Mouse (Mus musculus) embryonic stem cell, embryonic (primary cell): ENCODE measurements around the gene Hdac5.

Source experiments
- CTCF ChIA-PET, 4 experiments: fragments of 300-600 bp in 2 of 4; fragments of 350-600 bp in 2 of 4; sonication (Branson Sonifier 250); formaldehyde crosslinking; loops; one replicate each; lab custom pipeline; 2022; ENCODE audit warnings: inconsistent platforms in 2 of 4; lab: Charles Lee
- POLR2A ChIA-PET, 4 experiments: fragments of 300-600 bp in 2 of 4; fragments of 350-600 bp in 2 of 4; sonication (Branson Sonifier 250); formaldehyde crosslinking; loops; one replicate each; lab custom pipeline; 2022; ENCODE audit warnings: antibody characterized with exemption in 4 of 4, inconsistent platforms in 1 of 4; lab: Charles Lee

Gene Hdac5

GRCm38 (mm10) chr11:102190848-102191247 lies 39.1 kb downstream of the Hdac5 start:
- CTCF ChIA-PET: interaction anchor here in 1 of 4 experiments (0.6 to 1.0 kb wide), 2 partner anchors 42 to 277 kb away, joined by 3 to 4 read pairs; no protein-coding TSS in a partner anchor
- POLR2A ChIA-PET: interaction anchor here in 2 of 4 experiments (0.8 to 1.9 kb wide), 4 partner anchors 37 to 75 kb away, joined by 3 to 5 read pairs (median 3); no protein-coding TSS in a partner anchor

- POLR2A ChIA-PET: interaction anchor here (0.6 to 1.9 kb wide), 40 partner anchors 9 to 827 kb away, joined by 3 to 6 read pairs (median 3); partner anchors contain the start of genes BC030867 (in 2 of the 4), Hdac5 (in 2 of the 4), Cfap97d1 (in 1 of the 4) and Tmem101 (in 1 of the 4)
- CTCF ChIA-PET: interaction anchor here in 3 of 4 experiments (0.6 to 1.9 kb wide), 7 partner anchors 59 to 481 kb away, joined by 3 to 10 read pairs (median 3); partner anchors contain the start of gene BC030867 (in 2 of the 3)
These were observed 40.2 kb downstream of the Hdac5 start, which contains the start of gene G6pc3 for GRCm38 (mm10) chr11:102189461-102190436. Gene G6pc3, plus strand, starts transcription at chr11:102189620.

GRCm38 (mm10) chr11:102188980-102189379 lies 41.0 kb downstream of the Hdac5 start:
- ChIA-PET CTCF (interaction anchor here in 3 of 4 experiments (0.6 to 1.9 kb wide), 5 partner anchors 59 to 481 kb away, joined by 3 to 10 read pairs (median 4); partner anchors contain the start of gene BC030867 (in 2 of the 3)), POLR2A (interaction anchor here (0.6 to 1.9 kb wide), 41 partner anchors 8 to 828 kb away, joined by 3 to 6 read pairs (median 3); partner anchors contain the start of genes BC030867 (in 2 of the 4), Hdac5 (in 2 of the 4), Cfap97d1 (in 1 of the 4) and Tmem101 (in 1 of the 4))

GRCm38 (mm10) chr11:102186235-102186634 lies 43.7 kb downstream of the Hdac5 start:
- CTCF ChIA-PET: interaction anchor here in 1 of 4 experiments (1.2 kb wide), 1 partner anchor 48 kb away, joined by 3 read pairs; no protein-coding TSS in a partner anchor
- POLR2A ChIA-PET: no interaction called here

- ChIA-PET CTCF (interaction anchor here in 2 of 4 experiments (0.9 to 1.2 kb wide), 2 partner anchors 42 to 47 kb away, joined by 3 read pairs; no protein-coding TSS in a partner anchor), POLR2A (interaction anchor here in 3 of 4 experiments (0.6 to 1.4 kb wide), 7 partner anchors 10 to 202 kb away, joined by 3 to 4 read pairs (median 3); partner anchors contain the start of genes Hdac5 (in 2 of the 3) and Cfap97d1 (in 1 of the 3))
These were observed 44.3 kb downstream of the Hdac5 start for GRCm38 (mm10) chr11:102185677-102186076.

GRCm38 (mm10) chr11:102184646-102185495 lies 45.1 kb downstream of the Hdac5 start, which contains the start of gene Lsm12:
Gene Lsm12, minus strand, starts transcription at chr11:102185296.
- ChIA-PET CTCF (interaction anchor here in 3 of 4 experiments (0.5 to 1.2 kb wide), 3 partner anchors 37 to 46 kb away, joined by 3 read pairs; no protein-coding TSS in a partner anchor), POLR2A (interaction anchor here in 3 of 4 experiments (0.5 to 1.4 kb wide), 16 partner anchors 9 to 1473 kb away, joined by 3 to 6 read pairs (median 3); partner anchors contain the start of genes Hdac5 (in 2 of the 3), Cfap97d1 (in 1 of the 3) and Kat2a (in 1 of the 3))

- ChIA-PET POLR2A (interaction anchor here in 3 of 4 experiments (0.6 to 1.4 kb wide), 10 partner anchors 11 to 858 kb away, joined by 3 to 5 read pairs (median 3); partner anchors contain the start of gene Hdac5 (in 1 of the 3)), CTCF (no interaction called here)
These were observed 45.7 kb downstream of the Hdac5 start for GRCm38 (mm10) chr11:102184253-102184645.

- ChIA-PET POLR2A (interaction anchor here in 2 of 4 experiments (0.5 to 4.5 kb wide), 8 partner anchors 9 to 83 kb away, joined by 3 to 24 read pairs (median 4); partner anchors contain the start of genes G6pc3 (in 2 of the 2) and Tmem101 (in 1 of the 2)), CTCF (interaction anchor here in 1 of 4 experiments (0.5 to 1.6 kb wide), 3 partner anchors 69 to 258 kb away, joined by 3 to 4 read pairs (median 3); partner anchors contain the start of gene BC030867)
These were observed 50.1 kb downstream of the Hdac5 start for GRCm38 (mm10) chr11:102179836-102180235.

- POLR2A ChIA-PET: interaction anchor here in 2 of 4 experiments (0.9 to 3.5 kb wide), 4 partner anchors 11 to 38 kb away, joined by 3 to 24 read pairs (median 4); partner anchors contain the start of gene G6pc3 (in 1 of the 2)
- CTCF ChIA-PET: no interaction called here
These were observed 61.3 kb downstream of the Hdac5 start for GRCm38 (mm10) chr11:102168689-102169088.

GRCm38 (mm10) chr11:102167539-102167938 lies 62.4 kb downstream of the Hdac5 start:
- POLR2A ChIA-PET: interaction anchor here in 2 of 4 experiments (0.9 to 1.4 kb wide), 4 partner anchors 10 to 39 kb away, joined by 3 to 4 read pairs (median 3); no protein-coding TSS in a partner anchor
- CTCF ChIA-PET: interaction anchor here in 1 of 4 experiments (0.5 to 0.6 kb wide), 2 partner anchors 70 to 81 kb away, joined by 3 to 16 read pairs; partner anchors contain the start of gene BC030867

- ChIA-PET CTCF (interaction anchor here (0.6 to 1.3 kb wide), 6 partner anchors 10 to 372 kb away, joined by 3 to 5 read pairs (median 3); partner anchors contain the start of genes Cd300lg (in 1 of the 4) and Tmem101 (in 1 of the 4)), POLR2A (interaction anchor here in 2 of 4 experiments (0.6 to 2.9 kb wide), 10 partner anchors 10 to 913 kb away, joined by 3 to 13 read pairs (median 3); partner anchors contain the start of genes G6pc3 (in 1 of the 2), Grn (in 1 of the 2) and Tmem101 (in 1 of the 2))
These were observed 63.8 kb downstream of the Hdac5 start for GRCm38 (mm10) chr11:102165971-102166722.

- ChIA-PET CTCF (interaction anchor here in 2 of 4 experiments (0.6 to 1.1 kb wide), 4 partner anchors 53 to 120 kb away, joined by 3 read pairs; no protein-coding TSS in a partner anchor), POLR2A (interaction anchor here in 3 of 4 experiments (0.8 to 1.7 kb wide), 3 partner anchors 13 to 179 kb away, joined by 3 to 4 read pairs (median 3); no protein-coding TSS in a partner anchor)
These were observed 70.2 kb downstream of the Hdac5 start for GRCm38 (mm10) chr11:102159781-102160180.

- ChIA-PET CTCF (interaction anchor here in 2 of 4 experiments (0.6 to 1.4 kb wide), 2 partner anchors 56 to 87 kb away, joined by 3 read pairs; no protein-coding TSS in a partner anchor), POLR2A (interaction anchor here in 1 of 4 experiments (0.6 to 1.1 kb wide), 4 partner anchors 19 to 517 kb away, joined by 3 to 10 read pairs (median 4); no protein-coding TSS in a partner anchor)
These were observed 71.9 kb downstream of the Hdac5 start for GRCm38 (mm10) chr11:102158024-102158423.

GRCm38 (mm10) chr11:102156786-102157089 lies 73.2 kb downstream of the Hdac5 start:
- ChIA-PET POLR2A (interaction anchor here (0.5 to 2.5 kb wide), 32 partner anchors 8 to 605 kb away, joined by 3 to 8 read pairs (median 3); partner anchors contain the start of genes Pyy (in 2 of the 4), Asb16 (in 1 of the 4), BC030867 (in 1 of the 4) and Cd300lg (in 1 of the 4)), CTCF (interaction anchor here in 3 of 4 experiments (0.6 to 2.0 kb wide), 30 partner anchors 9 to 715 kb away, joined by 3 to 10 read pairs (median 4); partner anchors contain the start of genes BC030867 (in 2 of the 3) and Rpl27 (in 1 of the 3))
